Mouse (Mus musculus): ENCODE data around the gene Igfbp2.

- TF ChIP-seq CTCF (IDR thresholded peaks at IDR 0.05; ENCODE audit: control insufficient read depth, insufficient read depth, insufficient read length): no peak
- no peak for TF ChIP-seq USF1 (IDR thresholded peaks at IDR 0.05; ENCODE audit: low read depth)
These were observed 34.0 kb downstream of the Igfbp2 start for GRCm38 (mm10) chr1:72858286-72858685.

All from C2C12 (cell line).